Mouse (Mus musculus): ENCODE measurements around the gene Tmem135.

The Tmem135 gene

DNA sequence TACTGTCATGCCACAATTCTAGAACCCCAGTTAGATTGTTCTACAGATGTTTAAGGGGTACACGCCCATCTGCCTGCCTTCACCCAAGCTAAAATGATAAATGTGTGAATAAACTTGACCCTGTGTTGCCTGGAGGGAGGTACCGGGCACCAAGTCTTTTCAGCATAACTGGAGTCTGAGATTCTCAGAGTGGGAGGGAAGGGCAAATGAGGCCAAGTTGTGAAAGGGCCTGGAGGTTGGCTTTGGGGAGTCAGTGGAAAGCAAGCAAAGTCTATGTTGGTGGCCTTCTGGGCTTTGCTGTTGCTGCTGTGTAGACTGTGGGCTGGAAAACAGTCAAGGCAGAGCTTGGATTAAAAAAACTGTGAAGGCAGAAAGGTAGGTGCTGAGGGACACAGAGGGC lies 13.7 kb upstream of the Tmem135 start:
- no peak for DNase-seq

GRCm38 (mm10) chr7:89416027-89416426 lies 12.0 kb upstream of the Tmem135 start:
- no peak for DNase-seq

DNA sequence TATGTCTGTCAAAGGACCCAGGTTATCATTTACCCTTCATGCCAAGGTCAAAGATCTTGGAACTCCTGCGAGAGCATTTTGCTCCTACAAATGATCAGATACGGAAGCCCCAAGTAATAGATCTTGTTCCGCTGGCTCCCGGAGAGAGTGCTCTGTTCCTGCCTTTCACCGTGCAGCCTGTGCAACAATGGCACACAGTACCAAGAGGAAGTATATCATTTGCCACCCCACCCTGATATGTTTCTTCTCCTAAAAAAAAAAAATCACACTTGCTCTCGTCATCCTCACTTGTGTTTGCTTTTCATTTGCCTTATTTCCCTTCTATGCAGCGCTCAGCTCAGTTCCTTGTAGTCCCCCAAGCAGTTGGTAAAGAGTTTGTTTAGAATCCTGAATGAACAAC lies 8.1 kb upstream of the Tmem135 start:
- DNase-seq: no peak

GRCm38 (mm10) chr7:89411346-89411745 lies 7.3 kb upstream of the Tmem135 start:
- DNase-seq: no peak

- no peak for DNase-seq
Observed at GRCm38 (mm10) chr7:89410294-89410693, 6.3 kb upstream of the Tmem135 start.

DNA sequence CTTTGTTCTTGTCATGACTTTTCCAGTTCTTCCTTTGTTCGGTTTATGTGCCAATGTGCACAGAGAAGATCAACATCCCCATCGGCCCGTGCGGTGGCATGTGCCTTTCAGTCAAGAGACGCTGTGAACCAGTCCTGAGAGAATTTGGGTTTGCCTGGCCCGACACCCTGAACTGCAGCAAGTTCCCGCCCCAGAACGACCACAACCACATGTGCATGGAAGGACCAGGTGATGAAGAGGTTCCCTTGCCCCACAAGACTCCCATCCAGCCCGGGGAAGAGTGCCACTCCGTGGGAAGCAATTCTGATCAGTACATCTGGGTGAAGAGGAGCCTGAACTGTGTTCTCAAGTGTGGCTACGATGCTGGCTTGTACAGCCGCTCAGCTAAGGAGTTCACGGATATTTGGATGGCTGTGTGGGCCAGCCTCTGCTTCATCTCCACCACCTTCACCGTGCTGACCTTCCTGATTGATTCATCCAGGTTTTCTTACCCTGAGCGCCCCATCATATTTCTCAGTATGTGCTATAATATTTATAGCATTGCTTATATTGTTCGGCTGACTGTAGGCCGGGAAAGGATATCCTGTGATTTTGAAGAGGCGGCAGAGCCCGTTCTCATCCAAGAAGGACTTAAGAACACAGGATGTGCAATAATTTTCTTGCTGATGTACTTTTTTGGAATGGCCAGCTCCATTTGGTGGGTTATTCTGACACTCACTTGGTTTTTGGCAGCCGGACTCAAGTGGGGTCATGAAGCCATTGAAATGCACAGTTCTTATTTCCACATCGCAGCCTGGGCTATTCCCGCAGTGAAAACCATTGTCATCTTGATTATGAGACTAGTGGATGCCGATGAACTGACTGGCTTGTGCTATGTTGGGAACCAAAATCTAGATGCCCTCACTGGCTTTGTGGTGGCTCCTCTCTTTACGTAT lies 3.3 kb upstream of the Tmem135 start:
- no peak for DNase-seq

DNA sequence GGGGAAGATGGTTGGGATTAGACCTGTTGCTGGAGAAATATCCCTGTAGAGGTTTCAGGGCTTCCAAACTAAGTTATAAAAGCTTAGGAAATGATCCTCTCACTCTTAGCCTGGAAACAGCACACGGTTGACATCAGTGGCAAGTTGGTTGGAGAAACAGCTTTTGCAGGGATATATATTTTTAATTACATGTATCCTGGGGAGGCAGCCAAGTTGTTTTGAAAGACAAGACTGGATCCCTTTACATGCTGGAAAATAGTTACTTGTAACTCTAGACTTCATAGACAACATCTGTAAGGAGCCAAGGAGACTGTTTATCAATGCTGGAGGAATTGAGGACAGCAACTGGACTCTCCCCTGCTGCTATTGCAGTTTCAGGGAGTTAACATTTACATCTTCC lies 2.0 kb upstream of the Tmem135 start:
- no peak for DNase-seq

DNA sequence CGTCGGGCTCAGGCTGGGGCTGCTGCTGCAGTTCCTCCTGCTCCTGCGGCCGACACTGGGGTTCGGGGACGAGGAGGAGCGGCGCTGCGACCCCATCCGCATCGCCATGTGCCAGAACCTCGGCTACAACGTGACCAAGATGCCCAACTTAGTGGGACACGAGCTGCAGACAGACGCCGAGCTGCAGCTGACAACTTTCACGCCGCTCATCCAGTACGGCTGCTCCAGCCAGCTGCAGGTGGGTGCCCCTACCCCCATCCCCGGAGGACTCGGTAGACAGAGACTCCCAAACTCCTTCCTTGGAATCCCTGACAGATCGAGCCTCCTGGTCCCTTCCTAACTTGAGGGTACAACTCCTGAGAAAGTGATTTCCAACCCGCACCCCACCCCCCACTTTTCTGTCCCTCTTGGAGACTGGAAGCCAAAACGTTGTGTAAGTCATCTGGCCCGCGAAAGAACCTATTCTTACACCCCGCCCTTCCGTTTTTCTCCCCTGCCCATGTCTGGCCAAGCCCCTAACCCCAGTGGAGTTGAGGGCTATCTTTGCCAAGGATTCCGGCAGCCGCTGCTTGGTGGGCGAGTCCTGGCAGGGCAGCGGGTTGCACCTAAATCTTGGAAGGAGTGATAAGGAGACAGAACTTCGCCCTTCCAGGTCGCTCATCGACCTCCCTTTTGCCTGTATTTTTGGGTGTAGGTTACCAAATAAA lies 865 bp upstream of the Tmem135 start:
- no peak for DNase-seq

DNA sequence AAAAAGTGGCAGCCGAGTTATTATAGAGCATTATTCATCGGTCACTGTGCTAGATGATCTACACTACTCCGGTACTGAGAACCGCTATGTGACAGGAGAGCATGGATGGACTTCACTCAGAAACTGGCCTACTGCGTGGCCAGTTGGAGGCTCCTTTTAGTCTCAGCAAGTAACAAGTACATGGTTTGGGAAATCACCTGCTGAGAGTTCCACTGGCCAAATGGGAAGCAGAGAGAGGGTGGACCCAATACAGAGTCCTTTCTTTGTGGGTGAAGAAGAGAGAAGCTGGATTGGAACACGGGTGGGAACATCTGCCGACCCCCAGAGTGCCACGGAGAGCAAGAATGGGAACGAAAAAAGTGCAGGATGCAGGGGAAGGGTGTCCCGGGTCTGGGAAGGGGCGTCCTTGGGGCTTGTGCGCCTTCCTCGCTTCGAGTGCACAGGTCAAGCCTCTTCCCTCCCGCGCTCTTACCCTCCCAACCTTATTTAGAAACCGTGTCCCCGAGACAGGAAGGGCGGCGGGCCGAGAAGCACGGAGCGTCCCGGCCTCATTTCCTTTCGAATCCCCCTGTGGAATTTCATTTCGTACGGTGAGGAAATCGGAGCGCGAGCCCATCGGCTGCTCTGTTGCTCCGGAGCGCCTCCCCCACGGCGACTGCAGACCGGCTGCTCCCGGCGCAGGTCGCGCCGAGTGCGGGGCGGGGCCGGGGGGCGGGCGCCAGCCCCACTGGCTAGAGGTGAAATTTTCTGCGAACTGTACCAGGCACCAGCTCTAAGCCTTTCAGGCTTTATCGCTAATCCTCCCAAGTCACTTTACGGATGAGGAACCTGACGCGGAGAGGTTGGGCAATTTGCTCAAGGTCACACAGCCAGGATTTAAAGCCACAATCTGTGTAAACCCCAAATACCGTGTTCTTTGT lies 709 bp downstream of the Tmem135 start:
- peak; percentile 65 for DNase-seq

DNA sequence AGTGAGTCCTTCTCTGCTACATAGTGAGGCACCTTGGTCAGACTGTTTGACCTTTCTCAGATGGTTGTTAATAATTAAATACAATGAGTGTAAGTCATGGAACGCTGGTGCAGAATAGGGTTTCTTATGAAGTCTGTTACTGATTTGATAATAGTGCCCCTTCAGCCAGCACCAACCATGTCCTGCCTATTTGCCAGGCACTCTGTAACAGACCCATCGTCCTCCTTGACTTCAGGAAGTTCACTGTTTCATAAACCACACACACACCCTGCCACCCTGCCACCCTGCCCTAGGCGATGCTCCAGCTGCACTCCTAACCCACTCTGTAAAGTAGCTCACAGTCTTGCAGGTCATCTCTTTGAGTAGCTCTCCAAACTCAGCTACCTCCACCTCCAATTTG lies 2.1 kb downstream of the Tmem135 start:
- DNase-seq: no peak

DNA sequence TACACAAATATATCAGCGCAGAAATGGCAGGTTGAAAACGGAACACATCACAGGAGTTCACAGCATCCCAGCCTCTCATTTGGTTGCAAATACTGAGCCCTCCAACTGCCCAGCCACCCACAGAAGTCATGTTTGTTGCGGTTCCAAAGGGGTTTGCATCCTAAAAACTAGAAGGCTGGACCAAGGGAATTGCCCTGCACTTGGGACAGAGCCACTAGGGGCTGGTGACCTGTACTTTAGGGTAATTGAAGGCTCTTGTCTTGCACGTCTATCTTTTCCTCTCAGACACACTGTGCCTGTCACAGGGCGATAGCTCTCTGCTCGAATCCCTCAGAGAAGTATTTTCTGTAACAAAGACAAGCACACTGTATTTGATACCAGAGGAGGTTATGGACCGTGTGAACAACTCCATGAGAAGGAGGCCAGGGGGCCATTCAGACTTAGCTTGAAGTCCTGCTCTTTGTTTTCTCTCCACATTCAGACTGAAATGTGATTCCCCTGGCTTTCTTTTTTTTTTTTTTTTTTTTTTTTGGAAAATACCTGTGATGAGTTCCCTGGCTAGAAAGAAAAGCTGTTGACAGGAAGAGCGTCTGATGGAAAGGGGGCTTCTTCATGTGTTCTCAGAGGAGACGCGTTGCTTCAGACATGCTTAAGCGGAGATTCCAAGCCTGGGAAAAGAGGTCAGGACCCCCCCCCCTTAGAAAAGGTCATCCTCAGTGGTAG lies 2.7 kb downstream of the Tmem135 start:
- DNase-seq: no peak

GRCm38 (mm10) chr7:89400721-89401120 lies 3.3 kb downstream of the Tmem135 start:
- DNase-seq: no peak

DNA sequence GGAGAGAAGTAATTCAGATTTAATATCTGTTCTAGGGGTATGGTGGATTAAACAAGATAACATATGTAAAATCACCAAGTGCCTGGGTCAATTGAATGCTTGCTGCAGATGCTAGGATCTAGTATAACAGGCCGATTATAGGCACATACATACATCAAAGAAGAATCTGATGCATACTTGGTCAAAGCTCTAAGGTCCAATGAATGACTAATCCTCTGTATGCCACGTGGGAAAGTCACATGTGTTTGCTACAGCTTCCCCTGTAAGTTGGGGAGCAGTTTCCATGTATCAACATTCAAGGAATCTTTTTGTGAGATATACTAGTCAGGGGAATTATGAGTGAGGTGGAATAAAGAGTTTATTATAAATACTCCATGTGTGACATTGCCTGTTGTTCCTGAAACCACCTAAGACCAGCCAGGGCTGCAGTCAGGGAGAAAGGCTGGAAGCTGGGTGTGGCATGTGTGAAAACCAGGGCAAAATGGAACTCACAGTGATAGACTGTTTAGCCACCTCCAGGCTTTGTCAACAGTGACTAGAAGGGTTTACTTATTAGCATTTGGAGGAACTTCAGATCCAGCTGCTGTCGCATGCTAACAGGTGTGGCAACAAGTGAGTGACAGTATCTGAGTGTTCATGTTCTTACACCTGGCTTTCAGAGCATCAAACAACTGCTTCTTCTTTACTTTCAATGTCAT lies 6.0 kb downstream of the Tmem135 start:
- no peak for DNase-seq

- no peak for DNase-seq
Observed at GRCm38 (mm10) chr7:89396386-89396785, 7.6 kb downstream of the Tmem135 start.

DNA sequence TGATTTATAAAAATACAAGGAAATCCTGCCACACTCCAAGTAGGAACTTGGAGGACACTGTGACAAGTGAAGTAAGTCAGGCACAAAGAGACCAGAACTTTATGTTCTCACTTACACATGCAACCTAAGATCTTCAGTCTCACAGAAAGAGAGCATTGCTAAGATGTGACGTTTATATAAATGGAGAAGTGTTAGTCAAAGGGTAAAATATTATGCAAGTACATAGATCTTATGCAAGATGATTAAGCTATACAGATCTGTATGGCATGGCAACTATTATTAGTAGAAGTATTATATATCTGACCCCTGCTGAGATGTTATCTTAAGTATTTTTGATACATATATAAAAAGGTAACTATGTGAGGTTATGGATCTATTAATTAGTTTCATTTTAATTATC lies 8.6 kb downstream of the Tmem135 start:
- no peak for DNase-seq

DNA sequence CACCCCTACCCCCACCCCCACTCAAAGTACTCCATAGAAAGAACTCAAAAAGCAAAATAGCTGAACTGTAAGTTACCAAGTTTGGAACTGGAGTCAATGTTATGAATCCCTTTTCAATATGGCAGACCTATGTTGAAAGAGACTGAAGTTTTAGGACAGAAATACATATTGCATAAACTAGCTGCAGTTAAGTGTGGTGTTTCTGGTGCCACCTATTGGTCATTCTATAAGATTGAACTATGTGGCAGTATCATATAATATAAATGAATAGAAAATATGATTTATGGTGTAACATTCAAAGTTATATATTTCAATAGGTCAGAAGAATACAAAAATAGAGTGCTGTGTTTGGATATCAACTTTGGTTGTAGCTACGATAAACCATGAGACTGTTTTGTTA lies 11.2 kb downstream of the Tmem135 start:
- no peak for DNase-seq

DNA sequence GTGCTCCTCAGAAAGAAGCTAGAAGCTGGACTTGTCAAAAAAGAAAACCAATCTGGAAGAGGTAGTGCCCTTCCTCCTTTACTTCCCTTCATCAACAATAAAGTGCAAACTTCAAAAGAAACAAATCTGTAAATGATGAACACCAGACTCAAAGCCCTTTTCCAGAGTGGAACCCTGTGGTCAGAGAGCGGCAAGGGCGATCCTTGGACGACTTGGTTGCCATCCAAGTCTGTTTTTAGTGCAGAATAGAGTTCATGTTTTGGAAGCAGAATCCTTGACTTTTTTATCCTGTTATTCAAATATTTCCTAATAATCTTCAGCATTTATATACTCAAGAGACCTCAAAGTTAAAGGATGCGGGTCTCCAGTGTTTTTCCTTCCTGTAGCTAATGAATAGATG lies 11.6 kb downstream of the Tmem135 start:
- no peak for DNase-seq

GRCm38 (mm10) chr7:89391831-89392230 lies 12.2 kb downstream of the Tmem135 start:
- no peak for DNase-seq

DNA sequence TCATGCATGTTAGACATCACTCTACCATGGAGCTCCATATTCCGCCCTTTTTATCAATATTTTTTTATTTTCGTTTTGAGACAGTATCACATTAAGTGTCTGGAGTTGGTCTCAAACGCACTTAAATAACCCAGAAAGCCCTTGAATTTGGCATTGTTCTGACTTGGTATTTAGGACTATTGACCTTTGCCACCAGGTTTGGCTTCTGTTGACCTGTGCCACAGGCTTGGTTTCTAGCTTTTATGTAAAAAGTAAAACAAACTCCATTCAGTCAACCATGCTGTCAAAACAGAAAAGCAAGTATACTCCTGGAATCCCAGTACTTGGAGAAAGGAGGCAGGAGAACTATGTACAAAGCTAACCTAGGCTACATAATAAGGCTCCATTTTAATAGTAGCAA lies 12.7 kb downstream of the Tmem135 start:
- no peak for DNase-seq

DNA sequence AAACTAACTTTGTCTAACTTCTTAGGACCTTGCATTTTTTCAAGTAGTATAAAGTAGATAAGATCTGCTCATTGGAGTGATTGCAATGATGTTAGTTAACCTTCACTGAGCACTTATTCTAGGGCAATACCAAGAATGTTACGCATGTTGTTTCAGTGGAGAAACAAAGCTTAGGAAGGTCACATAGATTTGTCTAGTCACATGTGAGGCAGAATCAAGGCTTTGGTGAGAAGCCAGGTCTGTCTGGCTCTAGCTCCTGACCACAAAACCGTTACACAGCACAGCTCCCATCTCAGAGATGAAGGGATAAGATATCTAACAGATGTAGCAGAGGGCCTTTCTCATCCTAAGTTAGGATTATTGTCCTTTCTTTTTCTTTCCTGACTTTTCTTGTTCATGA lies 13.4 kb downstream of the Tmem135 start:
- no peak for DNase-seq

- no peak for DNase-seq
Observed at GRCm38 (mm10) chr7:89388981-89389380, 15.0 kb downstream of the Tmem135 start.

GRCm38 (mm10) chr7:89382892-89383291 lies 21.1 kb downstream of the Tmem135 start:
- DNase-seq: no peak
